Mouse (Mus musculus): Measurements from ENCODE around the gene Dzip1. TPM values are rescaled to one million over a fixed set of nuclear protein-coding genes. Genes with fewer than 3 reads are reported as not detected.

Dzip1 gene
- 1.6 and 1.9 TPM in 2 replicates for polyA plus RNA-seq (2015; fragmentation: Nextera tagmentation; extraction: Ambion mirVana)

DNA sequence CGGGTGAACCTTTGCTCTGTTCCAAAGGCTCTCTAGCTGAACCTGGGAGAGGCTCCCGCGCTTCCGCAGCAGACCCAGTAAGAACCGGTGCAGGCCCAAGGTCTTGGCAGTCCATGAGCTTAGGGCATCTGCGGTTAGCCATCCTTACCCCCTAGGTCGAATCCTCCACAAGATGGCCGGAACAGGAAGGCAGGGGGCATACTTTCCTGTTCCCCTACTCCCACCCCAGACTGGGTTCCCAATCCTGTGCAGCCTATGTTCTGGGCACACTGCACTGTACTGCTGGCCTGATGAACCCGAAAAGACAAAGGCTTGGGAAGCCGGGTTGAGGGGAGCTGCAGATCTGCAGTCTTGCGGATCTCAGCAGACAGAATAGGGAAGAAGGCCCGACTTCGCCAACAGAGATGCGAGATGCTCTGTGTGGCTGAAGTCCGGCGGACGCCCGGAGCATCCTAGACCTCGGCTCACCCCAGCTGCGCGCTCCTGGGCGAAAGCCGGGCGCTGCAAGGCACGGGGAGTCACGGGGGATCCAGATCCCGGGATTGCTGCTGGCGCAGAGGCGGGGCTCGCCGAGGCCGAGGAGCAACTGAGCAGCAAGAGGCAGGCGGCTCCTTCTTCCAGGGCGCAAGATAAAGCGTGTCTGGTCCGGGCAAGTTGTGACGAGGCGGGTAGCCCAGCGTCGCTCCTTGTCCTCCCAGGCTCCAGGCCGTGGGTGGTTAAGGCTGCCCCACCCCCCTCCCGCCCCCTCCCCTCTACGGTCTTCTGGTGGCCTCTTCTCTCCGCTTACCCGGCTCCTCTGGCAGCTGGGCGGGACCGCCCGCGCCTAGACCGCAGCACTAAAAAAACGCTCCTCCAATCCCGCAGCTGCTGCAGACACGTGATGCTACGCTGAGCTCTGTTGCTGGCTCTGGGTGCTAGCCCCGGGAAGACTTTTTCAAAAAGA is at the start of gene Dzip1:
Dzip1 (minus strand) TSS at position 788 of the 943 bp plus-strand sequence.
- H3K9ac ChIP-seq, result no peak within 1 kb of the TSS
- H3K9me3 ChIP-seq (replicated peaks), result no peaks in the 10 kb centered on the region
- no peak within 1 kb of the TSS for H3K27ac ChIP-seq (replicated peaks)
- H3K4me3 ChIP-seq (replicated peaks), result peak within 1 kb of the TSS; percentile 43
- H3K27me3 ChIP-seq, result peaks cover 80% of the 10 kb centered on the region
- peak; percentile 17 for ATAC-seq (ENCODE audit: insufficient read depth)
- peaks cover 14% of the 10 kb centered on the region for H3K4me1 ChIP-seq (replicated peaks)
- H3K36me3 ChIP-seq (replicated peaks), result no peaks in the 10 kb centered on the region
- WGBS (ENCODE audit: insufficient replicate concordance), result 1% methylated on average over 51 of the region's 55 CpGs
- peak within 1 kb of the TSS; percentile 64 for H3K4me2 ChIP-seq

DNA sequence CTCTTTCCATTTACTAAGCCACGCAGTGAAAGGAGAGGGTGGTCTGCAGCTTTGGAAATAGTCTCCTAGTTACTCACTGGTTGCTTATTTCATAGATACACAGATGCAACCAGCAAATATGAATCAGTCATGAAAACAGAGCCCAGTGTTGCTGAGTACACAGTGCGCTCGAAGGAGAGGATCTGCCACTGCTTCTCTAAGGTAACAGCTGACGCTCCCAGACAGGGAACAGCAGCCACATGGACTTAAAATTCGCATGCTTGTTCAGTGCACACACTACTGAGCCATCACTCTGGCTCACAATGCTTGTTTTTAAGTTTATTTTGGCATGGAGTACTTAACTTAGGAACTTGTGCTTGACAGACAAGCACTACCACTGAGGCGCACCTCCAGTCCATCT is 47.0 kb upstream of the Dzip1 start:
- 85% methylated on average over 6 of the region's 6 CpGs for WGBS (ENCODE audit: insufficient replicate concordance)
- no peak overlapping the region for H3K4me3 ChIP-seq (replicated peaks)

DNA sequence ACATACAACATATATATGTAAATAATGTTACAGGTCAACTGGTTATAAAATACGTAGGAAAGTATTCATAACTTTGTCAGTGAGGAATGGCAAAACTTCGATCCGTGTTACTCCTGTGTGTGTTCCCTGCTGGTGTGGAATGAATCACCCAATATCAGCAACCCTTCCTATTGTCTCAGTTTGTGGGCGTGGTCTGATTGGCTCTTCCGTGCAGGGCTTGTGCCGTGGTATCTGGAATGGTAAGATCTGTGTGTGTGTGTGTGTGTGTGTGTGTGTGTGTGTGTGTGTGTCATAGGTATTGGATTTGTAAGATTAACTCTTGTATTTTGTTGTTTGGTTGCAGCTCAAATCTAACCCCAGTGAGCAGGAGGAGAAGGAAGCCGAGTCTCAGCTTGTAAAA is 42.4 kb upstream of the Dzip1 start:
- no peak for ATAC-seq (ENCODE audit: insufficient read depth)
- H3K4me2 ChIP-seq, result no peak overlapping the region
- no peak overlapping the region for H3K27ac ChIP-seq (replicated peaks)
- H3K4me1 ChIP-seq (replicated peaks), result no peaks in the 10 kb centered on the region
- H3K27me3 ChIP-seq, result no peaks in the 10 kb centered on the region
- H3K4me3 ChIP-seq (replicated peaks), result no peak overlapping the region
- H3K36me3 ChIP-seq (replicated peaks), result peaks cover 54% of the 10 kb centered on the region
- no peak overlapping the region for H3K9ac ChIP-seq
- WGBS (ENCODE audit: insufficient replicate concordance), result 65% methylated on average over 7 of the region's 7 CpGs
- H3K9me3 ChIP-seq (replicated peaks), result no peaks in the 10 kb centered on the region

More for the DNA sequence above, 47.0 kb upstream of the Dzip1 start:
- H3K27ac ChIP-seq (replicated peaks), result no peak overlapping the region
- H3K4me2 ChIP-seq, result no peak overlapping the region
- H3K9ac ChIP-seq, result no peak overlapping the region
- no peaks in the 10 kb centered on the region for H3K9me3 ChIP-seq (replicated peaks)
- no peak for ATAC-seq (ENCODE audit: insufficient read depth)
- H3K36me3 ChIP-seq (replicated peaks), result peaks cover 86% of the 10 kb centered on the region
- no peaks in the 10 kb centered on the region for H3K27me3 ChIP-seq
- H3K4me1 ChIP-seq (replicated peaks), result no peaks in the 10 kb centered on the region

DNA sequence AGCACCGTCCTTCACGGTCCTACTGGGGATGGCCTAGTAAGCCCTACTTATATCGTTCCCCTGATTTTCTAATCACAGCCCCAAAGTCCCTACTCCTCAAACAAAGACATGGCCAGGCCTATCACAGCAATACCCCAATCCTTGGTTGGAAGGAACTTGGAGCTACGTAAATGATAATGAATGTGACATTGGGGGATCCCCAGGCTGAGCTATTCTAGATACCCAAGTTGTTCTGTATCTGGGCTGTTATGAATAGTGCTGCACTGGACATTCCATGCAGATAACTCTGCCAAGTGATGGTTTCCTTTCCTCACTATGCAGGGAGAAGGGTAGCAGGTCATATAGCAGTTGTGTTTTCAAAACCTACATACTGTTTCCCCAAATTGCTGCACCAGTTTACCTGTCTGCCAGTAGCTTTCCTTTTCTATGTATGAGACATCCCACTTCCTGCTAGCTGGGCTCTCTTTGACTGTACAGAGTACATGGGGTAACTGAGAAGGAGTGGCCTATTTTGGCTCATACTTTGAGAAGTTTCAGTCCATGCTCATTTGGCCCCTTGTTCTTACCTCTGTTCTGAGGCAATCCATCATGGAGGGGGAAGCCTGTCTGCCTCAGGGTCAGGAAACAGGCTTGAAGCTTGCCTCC is 40.2 kb upstream of the Dzip1 start:
- Histone ChIP-seq H3K27me3 (no peaks in the 10 kb centered on the region), H3K4me1 (replicated peaks) (no peaks in the 10 kb centered on the region), H3K9ac (no peak overlapping the region), H3K27ac (replicated peaks) (no peak overlapping the region), H3K9me3 (replicated peaks) (no peaks in the 10 kb centered on the region), H3K4me3 (replicated peaks) (no peak overlapping the region), H3K4me2 (no peak overlapping the region), H3K36me3 (replicated peaks) (peaks cover 52% of the 10 kb centered on the region)
- 83% methylated on average over 4 of the region's 4 CpGs for WGBS (ENCODE audit: insufficient replicate concordance)
- ATAC-seq (ENCODE audit: insufficient read depth), result no peak

DNA sequence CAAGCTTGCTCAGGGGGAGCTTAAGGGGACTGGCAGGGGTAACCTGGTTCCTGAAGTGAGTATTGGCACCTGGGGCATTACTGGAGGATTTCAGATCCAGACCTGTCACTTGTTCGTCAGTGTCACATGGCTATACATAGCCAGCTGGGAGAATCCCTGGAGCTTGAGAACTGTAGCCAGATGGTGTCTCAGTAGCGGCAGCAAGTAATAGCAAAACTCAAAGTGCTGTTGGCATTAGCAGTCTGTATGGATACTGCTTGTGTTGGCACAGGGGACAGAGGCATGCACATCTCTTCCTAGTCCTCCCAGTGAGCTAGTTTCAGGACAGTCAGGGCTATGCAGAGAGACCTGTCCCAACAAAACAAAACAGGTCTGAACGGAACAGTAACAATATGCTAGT is 32.8 kb upstream of the Dzip1 start:
- H3K4me2 ChIP-seq, result no peak overlapping the region
- H3K27me3 ChIP-seq, result no peaks in the 10 kb centered on the region
- H3K36me3 ChIP-seq (replicated peaks), result peaks cover 68% of the 10 kb centered on the region
- ATAC-seq (ENCODE audit: insufficient read depth), result no peak
- 90% methylated on average over 3 of the region's 3 CpGs for WGBS (ENCODE audit: insufficient replicate concordance)
- H3K27ac ChIP-seq (replicated peaks), result no peak overlapping the region
- H3K4me3 ChIP-seq (replicated peaks), result no peak overlapping the region
- no peak overlapping the region for H3K9ac ChIP-seq
- H3K9me3 ChIP-seq (replicated peaks), result no peaks in the 10 kb centered on the region
- H3K4me1 ChIP-seq (replicated peaks), result no peaks in the 10 kb centered on the region

DNA sequence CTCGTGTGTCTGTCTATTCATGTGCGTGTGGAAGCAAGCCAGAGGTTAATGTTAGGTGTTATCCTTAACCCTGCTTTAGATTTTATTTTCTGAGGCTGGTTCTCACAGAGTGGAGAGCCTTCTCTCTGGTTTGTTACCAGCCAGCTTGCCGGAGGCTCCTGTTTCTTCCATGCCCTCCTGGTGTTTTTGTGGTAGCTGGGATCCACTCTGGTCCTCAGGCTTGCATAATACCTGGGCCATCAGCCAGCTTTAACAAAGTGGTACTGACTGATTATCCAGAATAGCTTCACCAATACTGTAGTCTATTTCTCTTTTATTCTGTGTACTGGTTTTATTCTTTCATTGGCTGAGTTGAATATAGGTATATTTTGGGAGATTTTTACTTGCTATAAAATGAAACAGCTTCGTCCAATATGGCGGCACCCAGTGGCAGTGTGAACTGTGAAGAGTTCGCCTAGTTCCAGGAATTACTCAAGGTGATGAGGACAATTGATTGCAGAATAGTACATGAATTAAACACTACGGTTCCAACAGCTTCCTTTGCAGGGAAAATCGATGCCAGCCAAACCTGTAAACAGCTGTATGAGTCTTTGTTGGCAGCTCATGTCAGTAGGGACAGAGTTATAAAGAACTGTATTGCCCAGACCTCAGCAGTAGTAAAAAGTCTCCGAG is 26.8 kb upstream of the Dzip1 start:
- H3K9ac ChIP-seq, result no peak overlapping the region

DNA sequence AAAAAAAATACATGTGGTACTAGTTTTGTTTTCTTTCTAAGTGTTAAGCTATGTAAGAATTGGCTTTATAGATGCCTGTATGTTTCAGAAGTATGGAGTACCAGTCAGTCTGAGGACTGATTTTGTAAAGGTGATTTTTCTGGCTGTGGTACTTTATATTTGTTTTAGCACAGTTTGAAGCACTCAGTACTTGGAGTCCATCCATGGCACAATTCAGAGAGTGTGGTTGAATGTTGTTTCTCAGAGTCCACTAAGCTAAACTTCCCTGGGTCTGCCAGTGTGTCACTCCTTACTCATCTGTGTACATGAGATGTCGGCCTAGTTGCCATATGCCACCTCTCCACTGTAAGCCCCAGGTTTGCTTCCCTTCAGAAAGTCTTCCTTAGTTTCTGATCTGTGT is 23.6 kb upstream of the Dzip1 start:
- no peak overlapping the region for H3K4me2 ChIP-seq
- H3K27ac ChIP-seq (replicated peaks), result no peak overlapping the region
- H3K27me3 ChIP-seq, result no peaks in the 10 kb centered on the region
- H3K9ac ChIP-seq, result no peak overlapping the region
- H3K36me3 ChIP-seq (replicated peaks), result peaks cover 8% of the 10 kb centered on the region
- no peak for ATAC-seq (ENCODE audit: insufficient read depth)
- H3K9me3 ChIP-seq (replicated peaks), result no peaks in the 10 kb centered on the region
- H3K4me3 ChIP-seq (replicated peaks), result no peak overlapping the region
- WGBS (ENCODE audit: insufficient replicate concordance), result 65% methylated on average over 1 of the region's 1 CpGs
- 0 out of 2 replicates have a peak, but pooled peaks cover 14% of the 10 kb centered on the region for H3K4me1 ChIP-seq (replicated peaks)

More for the DNA sequence above, 26.8 kb upstream of the Dzip1 start:
- Histone ChIP-seq H3K27me3 (no peaks in the 10 kb centered on the region), H3K4me2 (no peak overlapping the region), H3K4me3 (replicated peaks) (no peak overlapping the region), H3K9me3 (replicated peaks) (no peaks in the 10 kb centered on the region), H3K4me1 (replicated peaks) (0 out of 2 replicates have a peak, but pooled peaks cover under 1% of the 10 kb centered on the region), H3K27ac (replicated peaks) (no peak overlapping the region), H3K36me3 (replicated peaks) (peaks cover 23% of the 10 kb centered on the region)
- ATAC-seq (ENCODE audit: insufficient read depth), result no peak
- 80% methylated on average over 9 of the region's 9 CpGs for WGBS (ENCODE audit: insufficient replicate concordance)

DNA sequence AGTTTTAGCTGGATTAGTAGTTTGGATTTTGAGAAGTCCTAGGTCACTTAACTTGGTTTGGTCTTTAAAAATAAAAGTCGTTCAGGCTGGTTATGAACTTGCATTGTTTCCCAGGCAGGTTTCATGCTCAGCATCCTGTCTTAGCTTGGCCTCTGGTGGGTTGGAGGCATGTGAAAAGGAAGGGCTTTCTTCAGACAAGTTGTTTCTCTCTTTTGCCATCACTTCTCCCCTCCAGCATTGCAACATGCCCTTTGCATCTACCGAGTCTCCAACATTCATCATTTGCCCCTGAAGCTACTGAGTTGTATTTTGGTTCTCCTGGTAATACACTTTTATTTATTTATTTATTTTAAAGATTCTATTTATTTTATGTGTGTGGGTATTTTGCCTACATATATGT is 19.4 kb upstream of the Dzip1 start:
- 65% methylated on average over 2 of the region's 2 CpGs for WGBS (ENCODE audit: insufficient replicate concordance)
- ATAC-seq (ENCODE audit: insufficient read depth), result no peak

DNA sequence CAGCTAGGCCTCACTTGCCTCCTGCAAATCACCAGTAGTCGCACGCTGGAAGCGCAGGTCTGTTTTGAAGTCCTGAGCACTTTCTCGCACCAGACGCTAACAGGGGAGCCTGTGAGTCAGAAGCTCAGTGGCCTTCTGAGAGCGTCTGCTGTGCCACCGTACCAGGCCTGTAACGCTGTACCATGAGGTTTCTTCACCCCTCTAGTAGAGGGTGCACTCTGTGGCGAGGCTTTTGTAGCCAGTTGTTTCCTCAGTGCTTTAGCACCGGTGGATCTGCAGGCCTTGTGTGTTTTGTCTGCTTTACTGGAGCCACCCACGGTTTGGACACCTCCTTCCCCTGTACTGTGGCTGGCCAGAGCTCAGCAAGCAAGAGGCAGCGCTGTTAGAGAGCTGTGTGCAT is 16.8 kb upstream of the Dzip1 start:
- no peak overlapping the region for H3K27ac ChIP-seq (replicated peaks)
- no peak overlapping the region for H3K4me3 ChIP-seq (replicated peaks)
- no peaks in the 10 kb centered on the region for H3K36me3 ChIP-seq (replicated peaks)
- no peak overlapping the region for H3K9ac ChIP-seq
- WGBS (ENCODE audit: insufficient replicate concordance), result 68% methylated on average over 12 of the region's 12 CpGs
- no peak for ATAC-seq (ENCODE audit: insufficient read depth)
- H3K9me3 ChIP-seq (replicated peaks), result no peaks in the 10 kb centered on the region
- H3K27me3 ChIP-seq, result no peaks in the 10 kb centered on the region
- no peak overlapping the region for H3K4me2 ChIP-seq
- H3K4me1 ChIP-seq (replicated peaks), result peaks cover 51% of the 10 kb centered on the region

More for the DNA sequence above, 19.4 kb upstream of the Dzip1 start:
- Histone ChIP-seq H3K4me2 (no peak overlapping the region), H3K9me3 (replicated peaks) (no peaks in the 10 kb centered on the region), H3K9ac (no peak overlapping the region), H3K4me3 (replicated peaks) (no peak overlapping the region), H3K27ac (replicated peaks) (no peak overlapping the region), H3K36me3 (replicated peaks) (no peaks in the 10 kb centered on the region), H3K4me1 (replicated peaks) (peaks cover 34% of the 10 kb centered on the region), H3K27me3 (no peaks in the 10 kb centered on the region)

DNA sequence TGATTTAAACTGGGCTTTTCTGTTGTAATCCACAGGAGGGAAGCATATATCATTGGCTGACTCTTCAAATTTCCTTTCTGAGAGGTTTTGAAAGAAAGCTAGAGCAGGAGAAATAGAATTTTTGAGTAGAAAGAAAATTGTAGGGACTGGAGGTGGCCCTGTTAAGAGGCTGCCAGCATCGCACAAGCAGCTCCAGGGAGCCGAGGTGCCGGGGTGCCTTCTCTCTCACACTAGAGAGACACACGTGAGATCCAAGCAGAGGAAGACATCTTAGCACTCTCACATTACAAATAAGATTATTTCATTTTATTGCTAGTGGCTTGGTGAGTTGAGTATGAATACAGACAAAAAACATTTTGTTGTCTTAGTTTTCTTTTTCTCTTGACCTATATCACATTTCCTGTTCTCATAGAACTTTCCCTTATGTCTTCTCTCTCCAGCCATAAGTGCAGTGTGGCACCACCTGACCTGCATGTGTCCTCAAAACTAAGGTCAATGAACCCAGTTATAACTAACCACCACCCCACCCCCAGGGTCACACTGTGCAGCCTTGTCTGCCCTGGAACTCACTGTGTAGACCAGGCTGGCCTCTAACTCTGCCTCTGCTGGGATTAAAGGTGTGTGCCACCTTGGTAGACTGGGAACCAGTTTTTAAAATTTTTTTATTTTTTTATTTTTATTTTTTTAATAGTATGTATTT is 15.7 kb upstream of the Dzip1 start:
- no peak overlapping the region for H3K4me2 ChIP-seq
- H3K4me3 ChIP-seq (replicated peaks), result no peak overlapping the region
- H3K9ac ChIP-seq, result no peak overlapping the region
- no peaks in the 10 kb centered on the region for H3K9me3 ChIP-seq (replicated peaks)
- H3K36me3 ChIP-seq (replicated peaks), result no peaks in the 10 kb centered on the region
- no peak for ATAC-seq (ENCODE audit: insufficient read depth)
- 75% methylated on average over 4 of the region's 4 CpGs for WGBS (ENCODE audit: insufficient replicate concordance)
- H3K27me3 ChIP-seq, result no peaks in the 10 kb centered on the region
- no peak overlapping the region for H3K27ac ChIP-seq (replicated peaks)
- H3K4me1 ChIP-seq (replicated peaks), result peaks cover 55% of the 10 kb centered on the region

Measured in liver, embryonic 15.5 days (tissue).